Mouse (Mus musculus) lung, adult 2 months (tissue): ENCODE data around the gene Gm45234.

Source experiments
- CTCF ChIP-seq: fragments of 200-500 bp; IDR thresholded peaks from 2 replicates; pipeline ENCODE4 v1.5.1; 2011; ENCODE audit warnings: mild to moderate bottlenecking, low read length, control low read depth; ENCODE audit not compliant: insufficient read depth
- POLR2A ChIP-seq: fragments of 200-500 bp; IDR thresholded peaks from 2 replicates; pipeline ENCODE4 v1.6.1; 2011; ENCODE audit warnings: low read depth, mild to moderate bottlenecking, control low read depth, low read length, borderline replicate concordance; ENCODE audit errors: extremely low read depth

DNA sequence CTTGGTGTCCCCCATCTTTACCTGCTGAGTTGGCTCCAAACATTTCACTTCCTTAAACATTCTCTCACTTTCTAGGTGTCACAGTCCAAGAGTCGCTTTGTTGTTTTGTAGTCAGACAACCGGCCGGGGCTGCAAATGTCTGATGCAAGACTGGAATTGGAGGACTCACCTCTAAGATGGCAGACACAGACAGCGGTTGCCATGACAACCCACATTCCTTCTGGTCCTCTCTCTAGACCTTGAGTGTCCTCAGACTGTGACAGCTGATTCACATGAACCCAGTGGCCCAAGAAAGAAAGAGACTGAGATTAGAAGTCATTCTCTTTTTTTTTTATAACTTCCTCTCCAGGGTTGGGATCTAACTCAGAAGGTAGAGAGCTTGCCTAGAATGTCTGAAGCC, 33.7 kb upstream of the Gm45234 start:
- TF ChIP-seq POLR2A (no peak), CTCF (no peak)
